Mouse (Mus musculus) lung, postnatal 4 days (tissue): ENCODE measurements around the gene Ckap5.
A peak's percentile ranks its signal among the peaks of the same experiment; 100 is the strongest.
"Not testable (repeated sequence)": the region's sequence is repeated elsewhere in the genome, so short reads cannot be mapped to it uniquely, and the experiment has no call there.

Experiments used
- DNase-seq, 2 experiments: peaks; one replicate each; pipeline ENCODE4 v3.0.0; 2021

Ckap5 gene

GRCm38 (mm10) chr2:91526294-91527146, at the start of gene Ckap5:
TSS of gene Ckap5 (plus strand) at chr2:91526762.
- DNase-seq = peak; percentile 92 to 94

- DNase-seq = no peak
Measured at GRCm38 (mm10) chr2:91476841-91477240, 49.7 kb upstream of the Ckap5 start.

GRCm38 (mm10) chr2:91480399-91480801, 46.2 kb upstream of the Ckap5 start:
- DNase-seq = no peak

- peak in 1 of 2 experiments; percentile 66 for DNase-seq
Measured at GRCm38 (mm10) chr2:91480805-91481514, 45.6 kb upstream of the Ckap5 start.

- DNase-seq = no peak
Measured at GRCm38 (mm10) chr2:91484698-91485097, 41.9 kb upstream of the Ckap5 start.

GRCm38 (mm10) chr2:91485256-91485655, 41.3 kb upstream of the Ckap5 start:
- DNase-seq = no peak

GRCm38 (mm10) chr2:91487295-91487694, 39.3 kb upstream of the Ckap5 start:
- DNase-seq = peak in 1 of 2 experiments; percentile 50

- DNase-seq = no peak
Measured at GRCm38 (mm10) chr2:91492071-91492635, 34.4 kb upstream of the Ckap5 start.

GRCm38 (mm10) chr2:91493981-91494380, 32.6 kb upstream of the Ckap5 start:
- DNase-seq = no peak

- no peak for DNase-seq
Measured at GRCm38 (mm10) chr2:91498093-91498719, 28.4 kb upstream of the Ckap5 start.

GRCm38 (mm10) chr2:91508076-91508475, 18.5 kb upstream of the Ckap5 start:
- DNase-seq = no peak

GRCm38 (mm10) chr2:91517186-91517585, 9.4 kb upstream of the Ckap5 start:
- DNase-seq = peak; percentile 38 to 60

GRCm38 (mm10) chr2:91527147-91527486, 555 bp downstream of the Ckap5 start:
- no peak for DNase-seq

GRCm38 (mm10) chr2:91537588-91538205, 11.1 kb downstream of the Ckap5 start:
- DNase-seq = peak; percentile 91 to 93

GRCm38 (mm10) chr2:91568125-91568524, 41.6 kb downstream of the Ckap5 start:
- DNase-seq = no peak

- no peak for DNase-seq
Measured at GRCm38 (mm10) chr2:91580894-91581293, 54.3 kb downstream of the Ckap5 start.

- DNase-seq = peak in 1 of 2 experiments; percentile 25
Measured at GRCm38 (mm10) chr2:91586242-91586641, 59.7 kb downstream of the Ckap5 start.

GRCm38 (mm10) chr2:91600475-91600874, 73.9 kb downstream of the Ckap5 start:
- no peak for DNase-seq

- DNase-seq = no peak
Measured at GRCm38 (mm10) chr2:91602389-91602788, 75.8 kb downstream of the Ckap5 start.

GRCm38 (mm10) chr2:91609370-91609769, 82.8 kb downstream of the Ckap5 start:
- not testable (repeated sequence) for DNase-seq

- no peak for DNase-seq
Measured at GRCm38 (mm10) chr2:91622356-91622755, 95.8 kb downstream of the Ckap5 start.

- DNase-seq = not testable (repeated sequence)
Measured at GRCm38 (mm10) chr2:91623366-91623765, 96.8 kb downstream of the Ckap5 start.

- no peak for DNase-seq
Measured at GRCm38 (mm10) chr2:91627486-91627885, 100.9 kb downstream of the Ckap5 start.
